Mouse (Mus musculus) thymus, adult 2 months (tissue): ENCODE data around the gene Tfb1m.

ENCODE experiments used
- CTCF ChIP-seq: fragments of 200-500 bp; IDR thresholded peaks from 2 replicates; pipeline ENCODE4 v1.5.1; 2012; ENCODE audit warnings: mild to moderate bottlenecking, control low read depth, low read length, moderate library complexity, borderline replicate concordance; ENCODE audit not compliant: control insufficient read depth, poor library complexity, insufficient read depth; ENCODE audit errors: extremely low read depth
- POLR2A ChIP-seq: fragments of 200-500 bp; IDR thresholded peaks from 2 replicates; pipeline ENCODE4 v1.6.1; 2012; ENCODE audit warnings: mild to moderate bottlenecking, low read length, control low read depth, moderate library complexity; ENCODE audit not compliant: control insufficient read depth, poor library complexity, insufficient read depth; ENCODE audit errors: extremely low read depth

GRCm38 (mm10) chr17:3490216-3490895, 67.2 kb downstream of the Tfb1m start:
- TF ChIP-seq CTCF (no peak), POLR2A (no peak)
